Mouse (Mus musculus): ENCODE measurements around the gene Fat2. TPM values are rescaled to one million over a fixed set of nuclear protein-coding genes. Genes with fewer than 3 reads are reported as not detected.
A peak's percentile ranks its signal among the peaks of the same experiment; 100 is the strongest.

Fat2 gene
- 0.24 and 0.27 TPM in 2 replicates for polyA plus RNA-seq (2014; fragmentation: Nextera tagmentation; extraction: Ambion mirVana)

- no peaks in the 10 kb centered on the region for H3K27me3 ChIP-seq (ENCODE audit: control insufficient read depth, insufficient read depth, low read length)
- H3K27ac ChIP-seq (replicated peaks; ENCODE audit: low read depth, low read length): no peak within 1 kb of the TSS
- H3K9me3 ChIP-seq (ENCODE audit: control insufficient read depth, low read length): no peaks in the 10 kb centered on the region
- 34% methylated on average over 13 of the region's 13 CpGs for WGBS
- DNase-seq: no peak
- no peak within 1 kb of the TSS for H3K4me3 ChIP-seq (replicated peaks; ENCODE audit: low read depth, low read length)
- H3K4me2 ChIP-seq (ENCODE audit: low read length): no peak within 1 kb of the TSS
- no peaks in the 10 kb centered on the region for H3K36me3 ChIP-seq (ENCODE audit: control insufficient read depth, insufficient read depth, low read length)
- no peaks in the 10 kb centered on the region for H3K4me1 ChIP-seq (ENCODE audit: control insufficient read depth, insufficient read depth, low read length)
- no peak within 1 kb of the TSS for H3K9ac ChIP-seq (replicated peaks; ENCODE audit: low read length)
- no peak for ATAC-seq (ENCODE audit: low FRiP score, low TSS enrichment)
These were observed at the start of gene Fat2 for GRCm38 (mm10) chr11:55336101-55336891. Gene Fat2 (minus strand): TSS chr11:55336564.

DNA sequence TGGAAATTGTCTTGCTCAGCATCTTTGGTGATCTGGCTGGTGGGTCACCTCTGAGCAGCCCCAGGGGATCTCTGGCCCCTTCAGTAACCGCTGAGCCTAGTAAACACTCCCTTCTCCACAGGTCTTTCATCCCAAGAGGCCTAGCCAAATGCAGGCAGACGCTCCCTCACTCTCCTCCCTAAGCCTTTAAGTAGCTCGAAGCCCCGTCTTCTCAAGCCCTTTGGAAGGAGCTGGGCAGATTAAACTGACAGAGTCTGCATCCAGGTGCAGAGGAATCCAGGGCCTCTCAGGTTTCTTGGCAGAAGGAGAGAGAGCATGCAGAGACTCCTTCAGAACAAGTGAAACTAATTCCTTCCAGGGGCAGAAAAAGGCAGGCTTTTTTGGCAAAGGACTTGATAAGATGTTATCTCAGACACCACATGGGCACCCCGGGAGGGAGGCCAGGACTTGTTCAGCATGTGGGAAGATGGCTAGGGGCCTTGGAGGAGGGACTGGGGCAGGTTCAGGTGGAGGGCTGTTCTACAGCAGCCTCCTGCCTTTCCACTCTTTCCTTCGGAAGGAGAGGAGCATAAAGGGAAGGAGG lies 47.2 kb upstream of the Fat2 start:
- 28% methylated on average over 6 of the region's 6 CpGs for WGBS
- ATAC-seq (ENCODE audit: low FRiP score, low TSS enrichment) (no peak), DNase-seq (no peak)
- no peak overlapping the region for H3K27ac ChIP-seq (replicated peaks; ENCODE audit: low read depth, low read length)
- H3K4me2 ChIP-seq (ENCODE audit: low read length): no peak overlapping the region
- no peaks in the 10 kb centered on the region for H3K9me3 ChIP-seq (ENCODE audit: control insufficient read depth, low read length)
- H3K9ac ChIP-seq (replicated peaks; ENCODE audit: low read length): no peak overlapping the region
- H3K27me3 ChIP-seq (ENCODE audit: control insufficient read depth, insufficient read depth, low read length): no peaks in the 10 kb centered on the region
- no peaks in the 10 kb centered on the region for H3K36me3 ChIP-seq (ENCODE audit: control insufficient read depth, insufficient read depth, low read length)
- no peak overlapping the region for H3K4me3 ChIP-seq (replicated peaks; ENCODE audit: low read depth, low read length)
- H3K4me1 ChIP-seq (ENCODE audit: control insufficient read depth, insufficient read depth, low read length): no peaks in the 10 kb centered on the region

- H3K9me3 ChIP-seq (ENCODE audit: control insufficient read depth, low read length): no peaks in the 10 kb centered on the region
- no peak overlapping the region for H3K9ac ChIP-seq (replicated peaks; ENCODE audit: low read length)
- WGBS: 60% methylated on average over 6 of the region's 6 CpGs
- no peaks in the 10 kb centered on the region for H3K36me3 ChIP-seq (ENCODE audit: control insufficient read depth, insufficient read depth, low read length)
- no peak for ATAC-seq (ENCODE audit: low FRiP score, low TSS enrichment)
- H3K27me3 ChIP-seq (ENCODE audit: control insufficient read depth, insufficient read depth, low read length): no peaks in the 10 kb centered on the region
- DNase-seq: peak; percentile 21
- H3K4me1 ChIP-seq (ENCODE audit: control insufficient read depth, insufficient read depth, low read length): no peaks in the 10 kb centered on the region
- H3K27ac ChIP-seq (replicated peaks; ENCODE audit: low read depth, low read length): no peak overlapping the region
- no peak overlapping the region for H3K4me3 ChIP-seq (replicated peaks; ENCODE audit: low read depth, low read length)
- H3K4me2 ChIP-seq (ENCODE audit: low read length): no peak overlapping the region
These were observed 44.5 kb upstream of the Fat2 start for GRCm38 (mm10) chr11:55380908-55381307.

DNA sequence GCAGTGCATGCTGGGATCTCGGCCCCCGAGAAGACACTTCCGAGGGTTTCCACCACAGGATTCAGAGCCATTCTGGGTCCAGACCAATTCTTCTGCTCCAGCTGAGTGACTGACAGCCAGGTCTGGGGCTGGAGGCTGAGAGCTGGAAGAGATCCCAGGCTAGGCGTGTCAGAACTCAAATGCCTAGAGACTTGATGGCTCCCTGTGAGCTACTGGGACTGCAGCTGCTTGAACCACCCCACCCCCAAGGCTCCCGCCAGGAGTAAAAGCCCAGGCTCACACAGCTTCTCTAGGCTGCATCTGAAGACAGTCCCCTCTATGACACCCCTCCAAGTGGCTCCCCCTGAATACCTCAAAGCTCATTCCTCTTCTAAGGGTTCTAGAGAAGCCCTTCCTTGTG lies 42.0 kb upstream of the Fat2 start:
- no peak for ATAC-seq (ENCODE audit: low FRiP score, low TSS enrichment)
- Histone ChIP-seq H3K4me2 (ENCODE audit: low read length) (no peak overlapping the region), H3K4me1 (ENCODE audit: control insufficient read depth, insufficient read depth, low read length) (no peaks in the 10 kb centered on the region), H3K9me3 (ENCODE audit: control insufficient read depth, low read length) (no peaks in the 10 kb centered on the region), H3K4me3 (replicated peaks; ENCODE audit: low read depth, low read length) (no peak overlapping the region), H3K9ac (replicated peaks; ENCODE audit: low read length) (no peak overlapping the region), H3K36me3 (ENCODE audit: control insufficient read depth, insufficient read depth, low read length) (no peaks in the 10 kb centered on the region), H3K27ac (replicated peaks; ENCODE audit: low read depth, low read length) (no peak overlapping the region), H3K27me3 (ENCODE audit: control insufficient read depth, insufficient read depth, low read length) (no peaks in the 10 kb centered on the region)
- peak; percentile 53 for DNase-seq
- 55% methylated on average over 5 of the region's 5 CpGs for WGBS

- no peak for DNase-seq
- WGBS: 58% methylated on average over 6 of the region's 6 CpGs
These were observed 37.5 kb upstream of the Fat2 start for GRCm38 (mm10) chr11:55373838-55374237.

GRCm38 (mm10) chr11:55373373-55373772 lies 37.0 kb upstream of the Fat2 start:
- Histone ChIP-seq H3K4me2 (ENCODE audit: low read length) (no peak overlapping the region), H3K9ac (replicated peaks; ENCODE audit: low read length) (no peak overlapping the region), H3K27ac (replicated peaks; ENCODE audit: low read depth, low read length) (no peak overlapping the region), H3K27me3 (ENCODE audit: control insufficient read depth, insufficient read depth, low read length) (no peaks in the 10 kb centered on the region), H3K4me3 (replicated peaks; ENCODE audit: low read depth, low read length) (no peak overlapping the region), H3K36me3 (ENCODE audit: control insufficient read depth, insufficient read depth, low read length) (no peaks in the 10 kb centered on the region), H3K9me3 (ENCODE audit: control insufficient read depth, low read length) (no peaks in the 10 kb centered on the region), H3K4me1 (ENCODE audit: control insufficient read depth, insufficient read depth, low read length) (no peaks in the 10 kb centered on the region)
- no peak for ATAC-seq (ENCODE audit: low FRiP score, low TSS enrichment)
- 89% methylated on average over 12 of the region's 12 CpGs for WGBS
- no peak for DNase-seq

More at GRCm38 (mm10) chr11:55373838-55374237, 37.5 kb upstream of the Fat2 start:
- Histone ChIP-seq H3K36me3 (ENCODE audit: control insufficient read depth, insufficient read depth, low read length) (no peaks in the 10 kb centered on the region), H3K4me1 (ENCODE audit: control insufficient read depth, insufficient read depth, low read length) (no peaks in the 10 kb centered on the region), H3K4me3 (replicated peaks; ENCODE audit: low read depth, low read length) (no peak overlapping the region), H3K27me3 (ENCODE audit: control insufficient read depth, insufficient read depth, low read length) (no peaks in the 10 kb centered on the region), H3K9ac (replicated peaks; ENCODE audit: low read length) (no peak overlapping the region), H3K27ac (replicated peaks; ENCODE audit: low read depth, low read length) (no peak overlapping the region), H3K4me2 (ENCODE audit: low read length) (no peak overlapping the region), H3K9me3 (ENCODE audit: control insufficient read depth, low read length) (no peaks in the 10 kb centered on the region)
- no peak for ATAC-seq (ENCODE audit: low FRiP score, low TSS enrichment)

GRCm38 (mm10) chr11:55372001-55372400 lies 35.6 kb upstream of the Fat2 start:
- no peak overlapping the region for H3K4me2 ChIP-seq (ENCODE audit: low read length)
- no peak for DNase-seq
- H3K9me3 ChIP-seq (ENCODE audit: control insufficient read depth, low read length): no peaks in the 10 kb centered on the region
- no peak overlapping the region for H3K9ac ChIP-seq (replicated peaks; ENCODE audit: low read length)
- H3K27ac ChIP-seq (replicated peaks; ENCODE audit: low read depth, low read length): no peak overlapping the region
- H3K4me1 ChIP-seq (ENCODE audit: control insufficient read depth, insufficient read depth, low read length): no peaks in the 10 kb centered on the region
- H3K27me3 ChIP-seq (ENCODE audit: control insufficient read depth, insufficient read depth, low read length): no peaks in the 10 kb centered on the region
- 47% methylated on average over 6 of the region's 6 CpGs for WGBS
- H3K36me3 ChIP-seq (ENCODE audit: control insufficient read depth, insufficient read depth, low read length): no peaks in the 10 kb centered on the region
- no peak overlapping the region for H3K4me3 ChIP-seq (replicated peaks; ENCODE audit: low read depth, low read length)
- ATAC-seq (ENCODE audit: low FRiP score, low TSS enrichment): no peak

- WGBS: 78% methylated on average over 6 of the region's 6 CpGs
- Histone ChIP-seq H3K4me1 (ENCODE audit: control insufficient read depth, insufficient read depth, low read length) (no peaks in the 10 kb centered on the region), H3K27ac (replicated peaks; ENCODE audit: low read depth, low read length) (no peak overlapping the region), H3K9me3 (ENCODE audit: control insufficient read depth, low read length) (no peaks in the 10 kb centered on the region), H3K27me3 (ENCODE audit: control insufficient read depth, insufficient read depth, low read length) (no peaks in the 10 kb centered on the region), H3K4me3 (replicated peaks; ENCODE audit: low read depth, low read length) (no peak overlapping the region), H3K9ac (replicated peaks; ENCODE audit: low read length) (no peak overlapping the region), H3K4me2 (ENCODE audit: low read length) (no peak overlapping the region), H3K36me3 (ENCODE audit: control insufficient read depth, insufficient read depth, low read length) (no peaks in the 10 kb centered on the region)
- no peak for ATAC-seq (ENCODE audit: low FRiP score, low TSS enrichment)
- DNase-seq: no peak
These were observed 32.7 kb upstream of the Fat2 start for GRCm38 (mm10) chr11:55369093-55369471.
